Mouse (Mus musculus) common myeloid progenitor, adult 5-6 weeks (primary cell): Measurements from ENCODE around the gene Rptor. TPM values are rescaled to one million over a fixed set of nuclear protein-coding genes. Genes with fewer than 3 reads are reported as not detected.

Experiments
- ATAC-seq: replicated peaks from 2 replicates; pipeline ENCODE4 v1.8.0; 2016; ENCODE audit warnings: low read depth, mild to moderate bottlenecking, moderate TSS enrichment, inconsistent platforms; ENCODE audit not compliant: poor library complexity, severe bottlenecking
- total RNA-seq: library from RNA; stranded (forward); fragments of 200-1000, 187-1606 nt; gene quantifications from 2 replicates; pipeline ENCODE4 v1.2.3, GENCODE M21; 2017

The Rptor gene
- total RNA-seq, 1 experiment from 2014 or later = 18.6 TPM

DNA sequence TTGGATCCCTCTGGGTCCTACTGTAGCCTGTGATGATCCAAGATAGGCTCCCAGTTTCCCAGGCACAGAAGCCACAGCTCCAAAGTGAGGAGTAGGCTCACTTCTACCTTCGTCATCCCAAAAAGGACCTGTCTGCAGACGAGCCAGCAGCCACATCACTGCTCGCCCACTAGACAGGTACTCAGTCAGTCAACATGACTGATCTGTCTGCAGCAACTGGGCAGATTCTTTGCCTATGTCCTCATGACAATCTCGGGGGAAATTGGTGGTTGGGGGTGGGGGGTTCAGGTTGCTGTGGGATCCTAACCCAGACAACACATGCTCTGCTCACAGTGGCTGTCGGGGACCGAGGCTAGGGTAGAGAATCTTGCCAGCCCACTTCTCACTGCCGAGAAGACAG, 194.1 kb downstream of the Rptor start:
- ATAC-seq = no peak

DNA sequence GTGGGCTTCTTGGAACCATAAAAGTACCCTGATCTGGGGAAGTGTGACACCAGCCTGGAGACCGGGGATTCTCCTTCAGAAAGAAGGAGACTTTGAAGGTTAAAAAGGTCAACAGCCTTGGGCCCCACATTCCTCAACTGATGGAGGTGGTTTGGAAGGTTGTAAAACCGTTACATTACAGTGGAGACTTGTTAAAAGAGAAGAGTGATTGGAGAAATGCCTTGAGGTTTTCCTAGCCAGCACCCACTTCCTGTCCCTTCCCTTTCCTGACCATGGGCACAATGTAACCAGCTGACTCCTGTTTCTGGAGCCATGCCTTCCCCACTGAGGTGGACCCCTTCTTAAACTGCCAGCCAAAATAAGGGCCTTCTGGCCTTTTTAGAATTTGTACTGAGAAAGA, 196.8 kb downstream of the Rptor start:
- no peak for ATAC-seq

DNA sequence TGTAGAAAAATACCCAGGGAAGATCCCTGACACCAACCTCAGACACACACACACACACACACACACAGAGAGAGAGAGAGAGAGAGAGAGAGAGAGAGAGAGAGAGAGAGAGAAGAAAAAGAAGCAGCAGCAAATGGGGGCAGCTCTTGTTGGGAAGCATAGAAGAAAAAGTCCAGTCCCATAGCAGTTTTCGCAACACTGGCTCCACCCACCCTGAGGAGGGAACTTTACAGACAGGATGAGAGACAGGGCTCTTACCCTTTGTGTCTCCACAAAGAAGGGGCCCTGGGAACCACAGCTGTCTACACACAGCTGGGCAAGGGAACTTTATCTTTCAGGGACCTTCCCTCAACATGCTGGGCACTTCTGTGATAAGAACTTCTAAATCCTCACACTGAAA, 199.2 kb downstream of the Rptor start:
- ATAC-seq = peak; percentile 57; the same call in 1 of the 2 replicates

DNA sequence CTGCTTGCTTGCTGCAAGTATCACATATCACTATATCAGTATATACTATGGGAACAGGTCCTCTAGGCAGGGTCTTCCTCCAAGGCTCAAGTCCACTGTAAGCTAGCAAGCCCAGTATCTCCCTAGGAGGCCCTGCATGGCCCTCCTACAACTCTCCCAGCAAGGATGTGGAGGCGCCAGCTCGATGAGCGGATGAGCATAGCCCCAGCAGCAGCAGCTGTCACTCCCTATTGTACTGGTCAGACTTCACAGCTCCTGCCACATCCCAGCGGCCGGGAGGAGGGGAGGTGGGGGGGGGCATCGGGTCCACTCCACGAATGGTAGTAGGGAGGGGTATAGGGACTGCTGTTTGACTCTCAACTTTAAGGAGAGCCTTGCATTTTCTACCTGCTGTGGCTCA, 200.2 kb downstream of the Rptor start:
- no peak for ATAC-seq

DNA sequence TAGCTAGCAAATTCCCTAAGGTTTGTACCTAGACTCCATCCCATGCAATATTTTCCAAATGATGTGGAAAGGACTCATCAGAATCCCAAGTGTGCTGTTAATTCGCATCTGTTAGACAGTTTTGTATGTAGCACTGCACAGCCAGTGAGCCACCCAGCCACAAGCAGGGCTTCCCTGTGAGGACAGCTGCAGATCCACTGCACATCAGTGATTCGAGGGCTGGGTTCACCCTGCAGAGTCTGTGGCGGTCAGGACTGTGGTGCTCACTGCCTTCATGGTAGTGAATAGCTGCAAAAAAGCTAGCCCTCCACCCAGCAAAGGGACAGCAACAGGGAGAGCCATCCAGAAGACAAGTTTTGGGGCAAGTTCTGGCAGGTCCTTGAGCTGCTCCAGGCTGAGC, 201.7 kb downstream of the Rptor start:
- ATAC-seq = no peak

DNA sequence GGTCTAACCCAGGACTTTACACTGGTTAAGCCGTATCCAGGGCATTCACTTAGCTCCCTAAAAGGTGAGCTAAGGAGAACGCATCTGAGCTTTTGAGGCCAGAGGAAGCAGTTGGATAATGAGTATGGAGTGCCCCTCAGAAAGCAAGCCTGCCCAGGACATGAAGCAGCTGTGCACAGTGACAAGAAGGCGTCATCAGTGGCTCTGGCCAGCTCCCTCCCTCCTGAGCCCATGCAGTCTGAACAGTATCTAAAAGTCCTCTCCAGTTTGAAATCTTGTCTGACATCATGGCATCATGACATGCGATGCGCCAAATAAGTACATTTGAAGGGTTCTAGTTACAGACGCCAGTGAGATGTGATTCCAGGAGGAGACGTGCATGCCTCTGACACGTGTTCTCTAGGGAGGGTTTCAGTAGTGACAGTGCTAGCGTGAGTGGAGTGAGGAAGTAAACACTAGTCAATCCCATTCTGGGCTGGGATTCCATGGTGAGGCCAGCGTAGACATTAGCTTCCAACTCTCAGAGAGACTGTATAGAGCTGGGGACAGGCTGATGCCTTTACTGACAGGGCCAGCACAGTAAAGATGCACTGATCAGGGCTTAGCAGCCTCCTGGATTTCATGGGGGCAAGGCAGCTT, 202.5 kb downstream of the Rptor start:
- ATAC-seq = no peak

DNA sequence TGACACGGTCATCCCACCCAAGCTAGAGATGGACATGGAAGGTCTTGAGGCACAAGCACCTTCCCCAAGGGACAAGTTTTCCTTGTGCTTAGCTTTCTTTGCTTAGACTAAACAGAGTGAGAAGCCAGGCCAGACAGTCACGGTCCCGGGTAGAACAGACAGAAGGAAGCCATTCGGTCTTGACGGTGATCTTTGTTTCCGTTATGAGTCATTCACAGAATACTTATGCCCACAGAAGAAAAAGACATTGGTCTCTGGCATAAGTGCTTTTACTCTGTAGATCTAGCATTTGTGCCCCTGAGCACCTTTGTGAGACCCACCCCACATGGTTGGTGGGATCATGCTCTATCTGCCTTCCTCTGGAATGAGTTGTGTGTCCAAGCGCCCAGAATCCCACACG, 203.8 kb downstream of the Rptor start:
- ATAC-seq = no peak

DNA sequence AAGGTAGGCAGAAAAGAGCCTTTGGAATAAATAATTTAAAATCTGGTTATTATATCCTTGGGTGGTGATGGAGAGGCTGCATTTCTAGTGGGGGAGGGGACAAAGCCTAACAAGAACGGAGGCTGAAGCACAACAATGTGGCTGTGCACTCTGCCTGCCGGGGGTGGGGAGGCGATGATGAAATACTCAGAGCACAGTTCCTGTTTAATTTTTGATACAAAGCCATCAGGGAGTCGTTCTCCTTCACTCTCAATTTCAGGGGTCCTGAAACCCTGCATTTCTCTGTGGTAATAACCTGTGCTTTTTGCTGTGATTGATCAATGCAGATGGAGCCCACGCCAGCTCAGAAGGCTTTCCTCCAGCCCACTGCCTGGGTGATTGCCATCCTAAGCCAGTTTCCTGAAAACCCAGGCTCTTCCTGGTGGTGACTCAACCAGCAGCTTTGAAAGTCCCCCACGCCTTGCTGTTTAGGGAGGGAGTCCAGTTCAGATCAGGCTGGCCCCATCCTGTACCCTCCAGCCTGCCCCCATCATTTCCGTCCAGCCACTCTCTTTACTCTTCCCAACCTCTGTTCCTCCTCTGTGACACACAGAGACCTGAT, 204.8 kb downstream of the Rptor start:
- ATAC-seq = peak; percentile 27

DNA sequence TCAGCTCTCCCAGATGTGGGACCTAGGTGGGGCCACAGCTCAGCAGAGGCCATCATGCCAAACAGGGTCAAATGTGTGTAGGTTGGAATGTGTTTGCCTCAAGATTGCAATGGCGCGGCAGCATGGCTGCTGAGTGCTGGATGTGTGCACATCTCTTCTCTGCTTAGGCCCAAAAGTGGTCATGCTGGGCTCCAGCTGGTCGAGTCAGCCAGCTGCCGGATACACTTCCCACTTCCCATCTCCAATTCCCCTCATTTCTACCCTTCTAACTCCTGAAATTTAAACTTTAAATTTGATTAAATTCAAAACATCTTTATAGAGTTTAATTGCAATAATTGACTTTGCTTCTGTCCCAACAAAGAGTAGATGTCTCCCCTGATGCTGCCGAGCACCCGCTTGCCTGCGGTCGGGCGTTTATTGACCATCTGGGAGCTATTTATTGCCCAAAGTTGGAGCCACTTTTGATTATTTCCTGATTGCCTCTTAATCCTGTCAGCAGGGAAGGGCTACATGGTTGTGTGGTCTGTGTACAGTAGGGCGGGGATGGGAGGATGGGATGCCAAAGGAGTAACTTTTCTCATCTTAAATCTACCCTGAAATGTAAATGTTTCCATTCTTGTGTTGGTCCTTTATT, 206.1 kb downstream of the Rptor start:
- ATAC-seq = no peak

DNA sequence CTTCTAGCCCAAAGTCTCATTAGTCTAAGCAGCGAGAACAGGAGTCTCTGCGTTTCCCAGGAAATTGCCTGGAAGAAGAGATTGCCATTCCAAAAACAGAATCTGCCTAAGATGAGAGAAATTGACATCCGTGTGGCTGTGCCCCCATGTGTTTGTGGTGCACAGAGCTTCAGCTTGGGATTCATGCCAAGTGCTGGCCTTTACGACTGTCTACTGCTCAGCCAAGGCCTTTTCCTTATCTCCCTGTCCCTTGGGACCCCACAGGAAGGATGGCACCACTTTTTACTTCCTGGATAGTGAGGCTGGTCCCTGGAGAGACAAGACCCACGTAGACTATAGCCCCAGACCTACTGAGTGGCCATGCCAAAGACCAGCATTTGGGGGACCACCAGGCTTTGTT, 206.6 kb downstream of the Rptor start:
- no peak for ATAC-seq

DNA sequence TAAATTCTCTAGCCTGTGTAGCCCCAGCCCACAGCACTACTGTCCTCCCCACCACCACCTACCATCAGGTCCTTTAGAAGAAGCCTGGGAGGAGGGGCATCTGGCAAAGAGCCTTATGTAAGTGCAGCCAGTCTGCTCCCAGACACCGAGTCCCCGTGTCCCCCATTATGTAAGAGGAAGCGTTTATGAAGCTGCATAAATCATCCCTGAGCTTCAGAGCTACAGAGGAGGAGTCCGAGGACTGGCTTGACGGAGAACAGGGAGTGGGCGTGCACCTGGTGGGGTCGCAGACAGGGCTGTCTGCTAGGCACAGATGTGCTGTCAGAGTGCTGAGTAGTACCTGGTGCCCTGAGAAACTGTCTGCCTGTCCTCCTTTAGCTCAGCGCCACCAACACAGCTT, 208.3 kb downstream of the Rptor start:
- ATAC-seq = peak; percentile 37

DNA sequence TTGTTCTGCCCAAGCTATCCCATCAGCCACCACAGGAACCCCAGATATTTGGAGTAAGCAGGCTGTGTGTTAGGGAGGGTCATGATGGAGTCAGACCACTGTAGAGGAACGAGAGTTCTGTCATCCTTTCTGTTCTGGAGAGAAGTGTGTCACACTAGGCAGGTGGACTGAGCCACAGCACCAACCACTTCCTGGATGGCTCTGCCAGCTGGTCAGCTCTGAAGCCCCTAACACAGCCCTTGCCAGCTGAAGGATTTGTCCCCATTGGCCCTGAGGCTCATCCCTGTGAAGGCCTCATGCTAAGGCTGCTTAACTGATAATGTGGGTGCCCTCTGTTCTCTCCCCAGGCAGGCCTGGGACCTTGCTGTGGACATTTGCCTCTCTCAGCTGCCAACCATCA, 208.9 kb downstream of the Rptor start:
- ATAC-seq = no peak

DNA sequence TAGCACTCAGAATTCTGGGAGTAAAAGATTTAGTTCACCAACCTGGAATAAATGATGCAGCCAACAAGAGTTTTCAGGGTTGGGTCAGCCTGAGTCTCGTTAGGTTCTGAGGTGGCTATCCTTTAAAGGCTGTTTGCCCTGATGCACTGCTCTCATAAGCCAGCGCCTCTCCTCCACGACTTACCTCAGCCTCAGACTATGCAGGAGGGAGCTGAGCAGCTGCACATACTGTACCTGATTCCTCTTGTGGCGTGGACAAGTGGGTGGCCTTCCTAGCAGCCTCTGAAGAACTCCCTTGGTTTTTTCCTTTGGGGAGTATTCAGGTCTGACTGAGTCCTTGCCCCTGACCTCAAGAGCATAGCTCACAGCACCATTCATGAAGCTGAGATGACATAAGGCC, 209.4 kb downstream of the Rptor start:
- no peak for ATAC-seq

DNA sequence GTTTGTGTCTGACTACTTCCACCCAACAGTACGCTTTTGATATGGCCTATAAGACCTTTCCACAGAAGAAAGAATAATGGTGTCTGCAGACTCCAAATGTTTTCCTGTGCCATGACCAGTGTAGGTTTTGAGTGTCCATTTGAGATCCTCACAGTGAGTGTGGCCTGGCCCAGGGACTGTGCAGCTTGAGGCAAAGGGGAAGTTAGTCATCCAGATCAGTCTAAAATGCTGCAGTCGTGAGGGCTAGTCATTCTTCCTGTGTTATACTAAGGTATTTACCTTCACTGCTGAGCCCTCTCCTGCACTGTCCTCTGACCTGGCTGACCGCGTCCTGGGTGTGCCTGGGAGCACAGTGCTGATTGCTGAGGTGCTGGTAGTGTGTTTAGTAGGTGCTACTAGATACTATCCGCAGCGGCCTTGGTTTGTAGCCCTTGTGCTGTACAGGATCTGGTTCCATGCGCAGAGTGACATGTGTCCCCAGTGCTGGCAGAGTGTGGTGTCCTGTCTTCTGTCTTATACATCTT, 211.4 kb downstream of the Rptor start:
- no peak for ATAC-seq

DNA sequence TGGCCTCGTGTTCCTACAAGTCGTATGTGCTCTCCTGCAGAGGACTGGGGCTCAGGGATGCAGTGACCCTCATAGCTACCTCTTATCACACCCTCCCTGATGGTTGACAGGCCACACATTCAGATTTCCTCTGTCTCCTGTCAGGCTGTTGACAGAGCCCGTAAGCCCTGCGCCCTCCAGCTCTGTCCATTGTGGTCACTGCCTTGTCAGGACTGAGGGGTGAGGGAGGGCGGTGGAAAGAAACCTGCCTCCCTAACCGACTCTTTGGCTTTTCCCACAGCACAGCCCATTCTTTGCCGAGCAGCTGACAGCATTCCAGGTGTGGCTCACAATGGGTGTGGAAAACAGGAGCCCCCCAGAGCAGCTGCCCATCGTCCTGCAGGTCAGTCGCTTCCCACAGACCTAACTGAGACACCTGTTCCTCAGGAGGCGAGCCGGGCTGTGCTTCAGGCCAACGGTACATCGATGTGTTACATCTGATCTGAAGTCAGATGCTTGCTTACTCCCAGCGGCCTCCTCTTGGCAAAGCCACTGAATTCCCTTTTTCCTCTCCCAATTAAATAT, 214.2 kb downstream of the Rptor start:
- ATAC-seq = no peak

DNA sequence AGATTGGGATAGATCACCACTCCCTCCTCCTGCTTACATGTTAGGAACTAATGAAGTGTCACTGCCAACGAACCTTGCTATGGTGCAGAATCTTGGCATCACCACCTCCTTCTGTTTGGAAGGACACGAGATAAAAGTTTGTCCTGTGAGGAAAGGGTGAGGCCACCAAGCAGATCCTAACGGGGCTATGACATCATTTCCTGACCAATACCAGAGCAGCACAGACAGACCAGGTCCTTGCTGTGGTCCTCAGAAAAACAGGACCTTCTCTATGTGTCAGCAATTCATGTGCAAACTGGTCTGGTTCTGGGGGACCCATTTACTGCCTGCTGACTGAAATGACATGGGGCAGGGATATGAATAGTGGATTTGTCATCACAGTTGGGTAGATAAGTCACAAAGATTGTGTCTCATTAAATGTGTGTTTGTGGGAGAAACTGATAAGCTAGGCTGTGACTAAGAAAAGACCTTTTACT, 214.7 kb downstream of the Rptor start:
- no peak for ATAC-seq

DNA sequence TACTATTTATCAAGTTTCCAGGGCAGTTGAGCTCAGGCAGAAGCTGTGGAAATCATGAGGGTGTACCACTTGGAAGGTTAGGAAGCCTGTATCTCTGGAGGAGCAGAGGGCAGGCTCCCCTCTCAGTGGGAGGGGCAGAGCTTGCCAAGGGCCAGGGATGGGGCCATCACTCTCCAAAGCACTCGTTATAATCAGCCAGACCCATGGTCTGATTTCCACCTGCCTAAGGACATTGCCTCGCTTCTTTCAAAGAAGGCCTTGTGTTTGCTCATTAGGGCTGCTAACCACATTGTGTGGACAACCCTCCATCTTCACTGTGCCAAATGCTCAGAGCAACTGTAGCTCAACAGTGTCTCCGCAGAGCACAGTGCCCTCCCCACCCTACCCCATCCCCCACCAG, 215.2 kb downstream of the Rptor start:
- ATAC-seq = no peak

DNA sequence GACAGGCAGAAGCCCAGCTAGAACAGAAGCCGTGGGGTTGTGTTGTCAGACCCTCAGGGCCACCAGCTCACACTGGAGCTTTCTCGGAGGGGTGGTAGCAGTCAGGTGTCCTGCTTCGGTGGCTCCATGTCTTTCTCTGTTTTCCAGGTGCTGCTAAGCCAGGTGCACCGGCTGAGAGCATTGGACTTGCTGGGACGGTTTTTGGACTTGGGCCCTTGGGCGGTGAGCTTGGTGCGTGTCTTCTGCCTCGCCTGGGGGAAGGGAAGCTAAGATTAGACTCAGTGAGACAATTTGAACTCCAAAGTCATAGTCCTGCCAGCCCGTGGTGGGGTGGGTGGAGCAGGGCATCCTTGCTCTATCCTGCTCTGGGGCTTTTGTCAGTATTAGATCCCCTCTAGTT, 218.8 kb downstream of the Rptor start:
- ATAC-seq = no peak

DNA sequence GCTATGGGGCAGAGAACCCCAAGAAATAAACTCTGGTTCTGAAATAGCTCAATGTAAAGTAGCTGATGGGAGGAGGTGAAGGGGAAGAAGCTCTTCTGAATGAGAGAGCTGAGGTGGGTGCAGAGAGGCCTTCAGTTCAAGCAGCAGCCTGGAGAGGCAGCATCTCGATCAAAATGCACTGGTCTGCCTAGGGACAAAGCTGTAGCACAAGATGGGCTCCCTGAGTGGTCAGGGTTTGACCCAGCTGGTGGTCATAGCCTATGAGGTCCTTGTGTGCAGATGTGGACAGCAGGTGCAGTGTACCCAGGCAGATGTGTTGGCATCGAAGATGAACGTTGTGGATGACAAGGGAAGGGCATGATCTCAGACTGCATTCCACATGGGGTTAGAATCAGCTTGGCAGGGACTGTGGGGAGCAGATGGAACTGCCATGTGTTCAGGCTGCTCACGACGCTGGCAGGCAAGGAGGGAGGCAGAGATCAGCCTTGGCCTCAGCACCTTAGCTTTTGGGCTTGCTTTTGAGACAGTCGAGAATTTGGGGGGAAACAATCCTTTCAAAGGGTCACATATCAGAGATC, 221.5 kb downstream of the Rptor start:
- no peak for ATAC-seq

DNA sequence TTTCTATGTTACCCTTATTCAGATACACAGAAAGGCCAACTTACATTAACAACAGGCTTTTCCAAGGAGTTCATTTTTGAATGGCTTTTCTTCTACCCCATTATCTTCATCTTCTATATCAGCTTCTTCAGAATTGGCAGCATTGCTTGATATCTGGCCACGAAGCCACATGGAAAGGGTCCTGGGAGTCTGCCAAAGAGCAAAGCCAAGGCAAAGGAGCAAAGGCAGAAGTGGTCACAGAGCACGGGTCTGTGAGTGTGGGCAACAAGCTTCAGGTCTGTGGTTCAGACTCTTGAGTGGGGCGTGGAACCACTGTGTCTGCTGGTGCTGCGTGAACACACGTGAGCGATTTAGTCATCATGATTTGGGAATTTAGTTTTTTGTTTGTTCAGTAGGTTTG, 223.1 kb downstream of the Rptor start:
- peak; percentile 50; the same call in 1 of the 2 replicates for ATAC-seq

DNA sequence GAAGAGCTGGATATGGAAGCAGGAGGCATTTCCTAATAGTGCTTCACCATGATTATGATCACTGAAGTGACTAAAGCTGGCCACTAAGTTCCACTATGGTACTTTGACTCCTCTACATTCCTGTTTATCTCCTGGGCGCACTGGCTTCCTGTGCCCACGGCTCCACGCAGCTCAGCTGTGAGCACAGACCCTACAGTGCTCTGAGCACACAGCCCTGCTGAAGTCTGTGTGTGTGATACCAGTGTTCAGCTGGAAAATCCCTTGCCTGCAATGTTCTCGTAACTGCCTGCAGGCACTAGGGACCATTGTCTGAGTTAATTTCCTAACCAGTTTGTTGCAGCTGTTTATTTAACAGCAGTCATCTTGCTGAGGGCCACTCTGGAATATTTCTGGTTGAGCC, 223.5 kb downstream of the Rptor start:
- ATAC-seq = peak; percentile 16; the same call in 1 of the 2 replicates
